1 mouse cellular context compared by ENCODE assay signal in the genomic region with DNA sequence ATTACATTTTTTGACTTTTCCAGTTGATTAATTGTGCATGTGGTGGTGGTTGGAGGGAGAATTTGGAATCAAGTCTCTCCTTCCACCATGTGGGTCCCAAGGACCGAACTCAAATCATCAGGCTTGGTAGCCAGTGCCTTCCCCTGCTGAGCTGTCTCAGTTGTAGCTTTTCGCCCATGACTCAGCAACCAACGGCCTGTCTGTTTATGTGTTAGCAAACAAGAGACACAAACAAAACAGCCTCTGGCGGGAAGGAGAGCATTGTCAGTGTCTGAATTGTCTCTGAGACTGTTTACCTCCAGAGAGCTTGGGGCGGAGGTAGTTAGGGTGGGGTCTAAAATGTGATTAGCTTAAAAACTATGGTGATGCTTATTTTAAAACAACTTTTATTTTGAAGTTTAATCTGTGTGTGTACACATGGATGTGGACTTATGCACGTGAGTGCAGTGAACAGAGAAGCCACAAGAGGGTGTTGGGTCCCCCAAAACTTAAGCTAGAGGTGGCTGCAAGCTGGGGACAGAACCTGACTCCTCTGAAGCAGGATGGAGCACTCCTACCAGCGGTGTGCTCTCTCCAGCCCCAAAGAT.
TF ChIP-seq lines count a peak whose summit lies in the region.

No protein-coding gene starts in this region.

TF ChIP-seq in CH12.LX, 34 proteins besides CTCF, POLR2A, EP300 and RAD21 (continued from another document):
- no peak for TF ChIP-seq NELFE (IDR thresholded peaks at IDR 0.05; ENCODE audit: low read depth, low read length)
